Mouse (Mus musculus) heart, embryonic 12.5 days (tissue): ENCODE results near the gene Mup4. TPM values are rescaled to one million over a fixed set of nuclear protein-coding genes. Genes with fewer than 3 reads are reported as not detected.

ENCODE experiments used
- ATAC-seq: fragments of 200-750 bp; cut with Nextera tagmentation; 2 replicates; pipeline ENCODE4 v1.8.0; 2017; ENCODE audit warnings: moderate TSS enrichment, moderate library complexity; ENCODE audit not compliant: insufficient number of reproducible peaks, low FRiP score
- H3K27ac ChIP-seq: fragments of 300-500 bp; sonication (generic); 2 replicates; pipeline ENCODE4 v1.5.1; 2016; ENCODE audit warnings: mild to moderate bottlenecking, moderate library complexity; ENCODE audit not compliant: poor library complexity, severe bottlenecking
- H3K27me3 ChIP-seq: fragments of 300-500 bp; sonication (generic); replicated peaks from 2 replicates; pipeline ENCODE4 v1.6.1; 2016; ENCODE audit warnings: mild to moderate bottlenecking, moderate library complexity
- H3K36me3 ChIP-seq: fragments of 300-500 bp; sonication (generic); 2 replicates; pipeline ENCODE4 v1.6.1; 2016; ENCODE audit warnings: mild to moderate bottlenecking, moderate library complexity
- H3K4me1 ChIP-seq: fragments of 300-500 bp; sonication (generic); replicated peaks from 2 replicates; pipeline ENCODE4 v1.6.1; 2016; ENCODE audit warnings: mild to moderate bottlenecking
- H3K4me2 ChIP-seq: fragments of 300-500 bp; sonication (generic); 2 replicates; pipeline ENCODE4 v1.6.1; 2016; ENCODE audit warnings: mild to moderate bottlenecking, moderate library complexity
- H3K4me3 ChIP-seq: fragments of 300-500 bp; sonication (generic); 2 replicates; pipeline ENCODE4 v1.5.1; 2016; ENCODE audit warnings: mild to moderate bottlenecking
- H3K9ac ChIP-seq: fragments of 300-500 bp; sonication (generic); 2 replicates; pipeline ENCODE4 v1.6.1; 2016; ENCODE audit warnings: mild to moderate bottlenecking, moderate library complexity
- H3K9me3 ChIP-seq: fragments of 300-500 bp; sonication (generic); replicated peaks from 2 replicates; pipeline ENCODE4 v1.6.1; 2016; ENCODE audit warnings: mild to moderate bottlenecking, moderate library complexity
- WGBS: fragments of 180-500 bp; shearing (Covaris S2); methylation state at CpG from one replicate; pipeline ENCODE4 v1.1.7; 2016; 5-methylcytosine and 5-hydroxymethylcytosine counted together
- polyA plus RNA-seq: library from polyadenylated mRNA; unstranded; fragments of >200 nt; fragmentation: Nextera tagmentation; extraction: Ambion mirVana; gene quantifications from 2 replicates; pipeline ENCODE4 v1.2.1, GENCODE M21; 2016

Mup4 gene
- polyA plus RNA-seq, 1 experiment from 2014 or later: not detected

DNA sequence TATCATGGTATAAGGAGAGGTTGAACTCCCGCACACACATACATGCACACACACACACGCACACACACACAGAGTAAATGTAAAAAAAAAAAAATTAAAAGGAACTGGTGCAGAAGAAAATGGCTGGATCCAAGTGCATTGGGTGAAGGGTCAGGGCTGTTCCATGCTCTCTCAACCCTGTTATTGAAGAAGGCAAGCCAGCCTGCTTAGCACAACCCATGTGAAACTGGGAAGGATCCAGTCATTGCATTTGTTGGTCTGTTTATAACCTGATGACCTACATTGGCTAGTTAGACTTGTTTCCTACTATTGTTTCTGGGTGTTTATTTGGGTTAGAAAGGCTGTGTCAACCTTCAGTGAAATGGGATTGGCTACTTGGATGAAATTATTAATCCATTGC lies 51.7 kb downstream of the Mup4 start:
- Histone ChIP-seq H3K9me3 (no peaks in the 10 kb centered on the region), H3K36me3 (no peaks in the 10 kb centered on the region), H3K4me2 (no peak overlapping the region), H3K4me3 (no peak overlapping the region), H3K9ac (no peak overlapping the region), H3K27me3 (peaks cover 1% of the 10 kb centered on the region; the same call in 1 of the 2 replicates), H3K4me1 (peaks cover 16% of the 10 kb centered on the region), H3K27ac (no peak overlapping the region)
- WGBS: 82% methylated on average over 2 of the region's 2 CpGs
- ATAC-seq: no peak

DNA sequence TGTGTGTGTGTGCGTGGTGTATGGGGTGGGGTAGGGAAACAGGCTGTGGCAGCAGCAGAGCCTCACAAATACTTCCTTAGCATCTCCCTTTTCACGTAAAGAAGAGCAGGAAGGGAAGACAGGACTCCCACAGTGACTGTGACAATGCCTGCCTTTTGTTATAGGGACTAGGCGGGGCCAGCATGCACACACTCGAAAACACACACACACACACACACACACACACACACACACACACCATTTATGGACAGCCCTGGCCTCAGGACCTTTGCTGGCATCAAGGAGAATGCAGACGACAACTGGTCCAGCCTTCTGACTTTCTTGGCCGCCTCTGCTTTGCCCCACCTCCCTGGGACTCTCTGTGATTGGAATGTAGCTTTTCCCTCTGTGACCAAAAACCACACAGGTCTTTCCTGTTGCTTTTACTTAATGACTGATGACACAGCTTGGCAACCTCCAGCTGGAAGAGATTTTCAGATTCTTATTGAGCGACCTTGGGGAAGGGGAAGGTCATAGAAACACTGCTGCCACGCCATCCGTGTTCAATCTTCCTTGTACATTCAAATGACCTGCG lies 52.8 kb downstream of the Mup4 start:
- Histone ChIP-seq H3K27me3 (no peaks in the 10 kb centered on the region), H3K36me3 (no peaks in the 10 kb centered on the region), H3K4me1 (peaks cover 23% of the 10 kb centered on the region), H3K9ac (no peak overlapping the region), H3K4me3 (no peak overlapping the region), H3K9me3 (no peaks in the 10 kb centered on the region), H3K27ac (no peak overlapping the region), H3K4me2 (no peak overlapping the region)
- WGBS: 62% methylated on average over 10 of the region's 10 CpGs
- no peak for ATAC-seq

DNA sequence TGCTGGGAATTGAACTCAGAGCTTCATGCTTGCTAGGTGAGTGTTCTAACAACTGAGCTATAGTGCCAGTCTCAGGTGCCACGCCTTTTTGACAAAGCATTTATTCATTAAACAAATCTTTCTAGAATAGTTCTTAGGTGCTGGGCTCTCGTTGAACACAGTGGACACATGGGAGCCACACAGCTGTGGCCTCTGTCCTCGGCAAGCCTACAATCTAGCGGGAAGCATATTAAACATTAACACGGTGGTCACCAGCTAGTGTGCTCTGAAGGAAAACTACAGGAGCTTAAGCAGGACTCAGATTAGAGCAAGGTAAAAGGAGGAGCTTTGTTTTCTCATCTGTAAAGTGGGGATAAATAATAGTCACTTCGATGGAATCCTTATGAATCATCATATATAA lies 53.4 kb downstream of the Mup4 start:
- no peak overlapping the region for H3K4me2 ChIP-seq
- 86% methylated on average over 6 of the region's 6 CpGs for WGBS
- H3K36me3 ChIP-seq: no peaks in the 10 kb centered on the region

More for the DNA sequence above, 53.4 kb downstream of the Mup4 start:
- no peak for ATAC-seq
- Histone ChIP-seq H3K27me3 (no peaks in the 10 kb centered on the region), H3K4me1 (peaks cover 28% of the 10 kb centered on the region), H3K4me3 (no peak overlapping the region), H3K9me3 (no peaks in the 10 kb centered on the region), H3K9ac (no peak overlapping the region), H3K27ac (no peak overlapping the region)

Other genes starting within 250 kb of the Mup4 start
- 43.9 and 47.1 TPM in 2 replicates for gene Inip, start 159.1 kb downstream of the Mup4 start, polyA plus RNA-seq
- 7.5 and 8.6 TPM in 2 replicates for gene Snx30, start 154.9 kb downstream of the Mup4 start, polyA plus RNA-seq
- gene Slc46a2, start 45.7 kb downstream of the Mup4 start, polyA plus RNA-seq: 0.09 TPM in 1 of 2 replicates, not detected in the other
- not detected in 2 replicates for gene Mup6, start 3.6 kb upstream of the Mup4 start, polyA plus RNA-seq
- gene Mup7, start 109.8 kb upstream of the Mup4 start, polyA plus RNA-seq: not detected in 2 replicates
- not detected in 2 replicates for gene Mup2, start 193.6 kb upstream of the Mup4 start, polyA plus RNA-seq